8 mouse cellular contexts compared by ENCODE assay signal in genomic region chr2:57115181-57115863, GRCm38 (mm10). TPM values are rescaled to one million over a fixed set of nuclear protein-coding genes. Genes with fewer than 3 reads are reported as not detected.
A peak's percentile ranks its signal among the peaks of the same experiment; 100 is the strongest.
DNase-seq lines count a peak whose midpoint lies in the region; ATAC-seq and TF ChIP-seq lines count a peak whose summit lies in the region.

No protein-coding gene starts in this region.

- H3K27ac ChIP-seq in heart, embryonic 14.5 days (replicated peaks in 1 of 2; ENCODE audit: control insufficient read depth in 1 of 2, insufficient read depth in 1 of 2, low read depth in 2 of 2, low read length in 2 of 2), result peak overlapping the region in 1 of 2 experiments; percentile 95; a peak in 1 of 4 replicates
- no peak overlapping the region for H3K27ac ChIP-seq in macrophage

- peaks cover 3 to 13% of the 10 kb centered on the region in 2 experiments; a peak in 1 of 4 replicates for H3K4me1 ChIP-seq in heart, embryonic 14.5 days (ENCODE audit: control insufficient read depth in 2 of 2, insufficient read depth in 2 of 2, low read length in 2 of 2)

- peaks cover 7% of the 10 kb centered on the region for H3K9me3 ChIP-seq in heart, embryonic 14.5 days (ENCODE audit: control insufficient read depth, low read length)

- peak; percentile 7; the same call in 1 of the 2 replicates for ATAC-seq in heart, embryonic 14.5 days (ENCODE audit: insufficient number of reproducible peaks, insufficient read depth, low FRiP score, low read depth)

- H3K79me2 ChIP-seq in macrophage (ENCODE audit: inconsistent target), result no peaks in the 10 kb centered on the region

- H3K4me2 ChIP-seq in heart, embryonic 14.5 days (ENCODE audit: low read length), result peak overlapping the region; percentile 99

- H3K27me3 ChIP-seq in heart, embryonic 14.5 days (ENCODE audit: control insufficient read depth, insufficient read depth, low read length), result peaks cover 39% of the 10 kb centered on the region

- H3K4me3 ChIP-seq in heart, embryonic 14.5 days (ENCODE audit: control insufficient read depth in 1 of 2, insufficient read depth in 1 of 2, low read depth in 1 of 2, low read length in 2 of 2), result peak overlapping the region; percentile 71 to 82
- peak overlapping the region; percentile 54 for H3K4me3 ChIP-seq in macrophage (ENCODE audit: inconsistent target)

- H3K9ac ChIP-seq in heart, embryonic 14.5 days (ENCODE audit: low read length), result peak overlapping the region; percentile 72

- 0% methylated on average over 25 of the region's 25 CpGs for WGBS in heart, embryonic 14.5 days
- WGBS in macrophage (ENCODE audit: missing documents), result 1% methylated on average over 25 of the region's 25 CpGs

- H3K36me3 ChIP-seq in heart, embryonic 14.5 days (ENCODE audit: control insufficient read depth, insufficient read depth, low read length), result no peaks in the 10 kb centered on the region
- H3K36me3 ChIP-seq in macrophage (ENCODE audit: inconsistent target), result no peaks in the 10 kb centered on the region

- no peak for TF ChIP-seq CTCF in brain, embryonic 14.5 days (IDR thresholded peaks at IDR 0.05; ENCODE audit: borderline replicate concordance, extremely low read depth, insufficient read depth, insufficient read length)

- TF ChIP-seq POLR2A in brain, embryonic 14.5 days (IDR thresholded peaks at IDR 0.05; ENCODE audit: borderline replicate concordance, extremely low read depth, insufficient read depth, insufficient read length, poor library complexity, severe bottlenecking), result no peak

- DNase-seq in kidney, postnatal 10 days, result peak; percentile 17
- DNase-seq in kidney, postnatal 25 days, result no peak
- peak; percentile 63 for DNase-seq in brain, embryonic 14.5 days (ENCODE audit: low read depth)
- no peak for DNase-seq in thymus, postnatal 36 days
- no peak for DNase-seq in left cerebral cortex, adult 8-10 months (ENCODE audit: low spot score in 2 of 2)
- DNase-seq in right cerebral cortex, postnatal 25 days, result no peak

RNA-seq across cellular contexts. Expression of gene Nr4a2, which starts 8.5 kb away (rescaled TPM):
- 8.7 and 19.7 TPM in 2 replicates for polyA plus RNA-seq in brain, embryonic 14.5 days (2012; rRNA removed)
- 1.9 and 2.4 TPM in 2 replicates for polyA plus RNA-seq in heart, embryonic 14.5 days (2014; fragmentation: Nextera tagmentation; extraction: Ambion mirVana)
- 10 to 100 TPM in 3 of 26 experiments, 1 to 10 TPM in 20, under 1 TPM in 2, not detected in 1; 0.59 to 29.7 (median 2.7) TPM for total RNA-seq in macrophage (2018; cell fraction: chromatin; rRNA removed)
- total RNA-seq in macrophage (2018; cell fraction: cytosol; rRNA removed), result 1 to 10 TPM in 25 of 26 experiments, under 1 TPM in 1; 0.65 to 6.3 (median 1.8) TPM
- total RNA-seq in macrophage (2018; cell fraction: nucleus; rRNA removed), result 10 to 100 TPM in 3 of 26 experiments, 1 to 10 TPM in 21, under 1 TPM in 2; 0.51 to 16.7 (median 2.6) TPM
- polyA plus RNA-seq in macrophage (2018), result 0.45 to 1.7 TPM (median 1.7 TPM) in 3 replicates
- total RNA-seq in left cerebral cortex, adult 8-10 months (2022), result 10 to 100 TPM; 31.6 to 40.2 (median 39.3) TPM

Comparison
In these comparisons a context has a peak if more than half of its experiments do, and no peak if none do; other contexts are left out.
1. DNase-seq: peak in kidney, postnatal 10 days (single experiment) and brain, embryonic 14.5 days (single experiment); none in kidney, postnatal 25 days (0 of 2), thymus, postnatal 36 days (0 of 2), left cerebral cortex, adult 8-10 months (0 of 2) and right cerebral cortex, postnatal 25 days (single experiment).